12 mouse cellular contexts compared by ENCODE assay signal in genomic region chr1:72065090-72065489, GRCm38 (mm10).
DNase-seq lines count a peak whose midpoint lies in the region; ATAC-seq and TF ChIP-seq lines count a peak whose summit lies in the region.
"Had no signal": no experiment of that assay in that cellular context is flagged by ENCODE, and none has a peak within 500 bp of the region (broad histone marks: within the 10 kb centered on the region; RNA-seq: fewer than 3 reads in every experiment).

No protein-coding gene starts in this region.

- H3K36me3 ChIP-seq in lung, embryonic 14.5 days (ENCODE audit: insufficient read depth) = no peaks in the 10 kb centered on the region
- no peaks in the 10 kb centered on the region for H3K36me3 ChIP-seq in forebrain, embryonic 15.5 days

- no peak overlapping the region for H3K9ac ChIP-seq in lung, embryonic 14.5 days
- H3K9ac ChIP-seq in forebrain, embryonic 15.5 days (replicated peaks) = no peak overlapping the region

- H3K9me3 ChIP-seq in lung, embryonic 14.5 days (ENCODE audit: low read depth, low read length) = no peaks in the 10 kb centered on the region
- no peaks in the 10 kb centered on the region for H3K9me3 ChIP-seq in forebrain, embryonic 15.5 days

- H3K4me1 ChIP-seq in lung, embryonic 14.5 days (ENCODE audit: insufficient read depth) = 0 out of 2 replicates have a peak, but pooled peaks cover 5% of the 10 kb centered on the region
- peaks cover 16% of the 10 kb centered on the region for H3K4me1 ChIP-seq in forebrain, embryonic 15.5 days

- no peaks in the 10 kb centered on the region for H3K27me3 ChIP-seq in lung, embryonic 14.5 days (ENCODE audit: insufficient read depth, low read length)
- H3K27me3 ChIP-seq in forebrain, embryonic 15.5 days = no peaks in the 10 kb centered on the region
- H3K27me3 ChIP-seq: Patski had no signal

- DNase-seq in gastrocnemius, postnatal 10 days = peak; percentile 16
- no peak for DNase-seq in gastrocnemius, postnatal 25 days
- peak; percentile 79 for DNase-seq in lung, embryonic 14.5 days
- DNase-seq in lung, adult 18-20 months = no peak
- DNase-seq in ovary, postnatal 36 days (ENCODE audit: low spot score) = no peak
- DNase-seq: adrenal gland, postnatal 25 days; cerebellum, adult 9-10 months had no signal

- 31% methylated on average over 13 of the region's 13 CpGs for WGBS in lung, embryonic 14.5 days
- WGBS in forebrain, embryonic 15.5 days = 20% methylated on average over 13 of the region's 13 CpGs

- TF ChIP-seq CTCF in lung, embryonic 14.5 days (IDR thresholded peaks at IDR 0.05; ENCODE audit: low read depth) = no peak

- no peak for ATAC-seq in lung, embryonic 14.5 days (ENCODE audit: insufficient read depth)
- ATAC-seq in forebrain, embryonic 15.5 days (replicated peaks) = peak; percentile 38
- ATAC-seq in megakaryocyte progenitor cell, adult 5-6 weeks (replicated peaks; ENCODE audit: poor library complexity) = peak; percentile 31; the same call in 1 of the 2 replicates
- ATAC-seq in frontal cortex, adult (ENCODE audit: low TSS enrichment) = no peak
- ATAC-seq: Patski had no signal

- H3K4me2 ChIP-seq in lung, embryonic 14.5 days = peak overlapping the region; percentile 33; the same call in 1 of the 2 replicates
- peak overlapping the region; percentile 35 for H3K4me2 ChIP-seq in forebrain, embryonic 15.5 days (replicated peaks)

- H3K27ac ChIP-seq in lung, embryonic 14.5 days (ENCODE audit: low read depth) = no peak overlapping the region
- no peak overlapping the region for H3K27ac ChIP-seq in forebrain, embryonic 15.5 days (replicated peaks)

- H3K4me3 ChIP-seq in lung, embryonic 14.5 days (ENCODE audit: low read depth, low read length) = no peak overlapping the region
- 0 out of 2 replicates have a peak overlapping the region, but pooled peaks have one; percentile 14 for H3K4me3 ChIP-seq in forebrain, embryonic 15.5 days
- H3K4me3 ChIP-seq: erythroblast, embryonic 14.5 days had no signal

Comparison
In these comparisons a context has a peak if more than half of its experiments do, and no peak if none do; other contexts are left out.
1. DNase-seq: peak in gastrocnemius, postnatal 10 days (single experiment) and lung, embryonic 14.5 days (single experiment); none in gastrocnemius, postnatal 25 days (single experiment), lung, adult 18-20 months (0 of 2) and ovary, postnatal 36 days (single experiment).
2. ATAC-seq: peak in forebrain, embryonic 15.5 days (single experiment) and megakaryocyte progenitor cell, adult 5-6 weeks (single experiment); none in lung, embryonic 14.5 days (single experiment) and frontal cortex, adult (single experiment).